Mouse (Mus musculus) MEL (cell line): Measurements from ENCODE around the gene Kcnh4. TPM values are rescaled to one million over a fixed set of nuclear protein-coding genes. Genes with fewer than 3 reads are reported as not detected.

Source experiments
- DNase-seq: peaks from one replicate; pipeline ENCODE4 v3.0.0; 2011; ENCODE audit warnings: low read depth, low spot score
- H3K27ac ChIP-seq: 2 replicates; pipeline ENCODE4 v1.5.1; 2012; ENCODE audit warnings: low read depth, mild to moderate bottlenecking, control low read depth, low read length, moderate library complexity; ENCODE audit not compliant: control insufficient read depth
- H3K27me3 ChIP-seq, 2 experiments: fragments of 150-350 bp in 1 of 2; sonication (generic) in 1 of 2; 2 replicates each; pipeline ENCODE4 v1.6.1; 2012; ENCODE audit warnings: low read length in 2 of 2, mild to moderate bottlenecking in 2 of 2, improper control_type of control experiment in 1 of 2, moderate library complexity in 1 of 2; ENCODE audit not compliant: insufficient read depth in 2 of 2, control insufficient read depth in 1 of 2
- H3K36me3 ChIP-seq, 2 experiments: 2 replicates each; pipeline ENCODE4 v1.6.1; 2012 to 2014; ENCODE audit warnings: low read length in 2 of 2, improper control_type of control experiment in 1 of 2, inconsistent platforms in 1 of 2, mild to moderate bottlenecking in 1 of 2; ENCODE audit not compliant: insufficient read depth in 2 of 2, control insufficient read depth in 1 of 2
- H3K4me1 ChIP-seq, 2 experiments: fragments of 150-350 bp in 1 of 2; sonication (generic) in 1 of 2; 2 replicates each; pipeline ENCODE4 v1.6.1; 2012; ENCODE audit warnings: low read length in 2 of 2, improper control_type of control experiment in 1 of 2, mild to moderate bottlenecking in 1 of 2; ENCODE audit not compliant: insufficient read depth in 2 of 2, control insufficient read depth in 1 of 2
- H3K4me3 ChIP-seq, 2 experiments: fragments of 150-350 bp in 1 of 2; sonication (generic) in 1 of 2; 2 replicates each; pipeline ENCODE4 v1.5.1; 2012; ENCODE audit warnings: low read depth in 2 of 2, low read length in 2 of 2, mild to moderate bottlenecking in 2 of 2, moderate library complexity in 2 of 2, control low read depth in 1 of 2, improper control_type of control experiment in 1 of 2; ENCODE audit not compliant: control insufficient read depth in 1 of 2, insufficient read depth in 1 of 2
- H3K79me2 ChIP-seq: 2 replicates; pipeline ENCODE4 v1.6.1; 2012; ENCODE audit warnings: mild to moderate bottlenecking, low read length, moderate library complexity; ENCODE audit not compliant: control insufficient read depth, poor library complexity, insufficient read depth
- H3K9ac ChIP-seq: 2 replicates; pipeline ENCODE4 v1.6.1; 2012; ENCODE audit warnings: low read depth, mild to moderate bottlenecking, control low read depth, low read length, moderate library complexity; ENCODE audit not compliant: control insufficient read depth, poor library complexity, severe bottlenecking
- H3K9me3 ChIP-seq: fragments of 150-350 bp; sonication (generic); replicated peaks from 2 replicates; pipeline ENCODE4 v1.6.1; 2012; ENCODE audit warnings: mild to moderate bottlenecking, low read length, improper control_type of control experiment, moderate library complexity; ENCODE audit not compliant: insufficient read depth
- CHD1 ChIP-seq: IDR thresholded peaks from 2 replicates; pipeline ENCODE4 v1.6.1; 2012; ENCODE audit warnings: low read depth, mild to moderate bottlenecking, inconsistent platforms, low read length, improper control_type of control experiment
- CHD2 ChIP-seq: IDR thresholded peaks from 2 replicates; pipeline ENCODE4 v1.6.1; 2011; ENCODE audit warnings: low read length, improper control_type of control experiment
- CTCF ChIP-seq, 3 experiments: IDR thresholded peaks in 2 of 3; conservative IDR thresholded peaks in 1 of 3; 2 replicates each; pipeline ENCODE4 v1.5.1; 2011 to 2012; ENCODE audit warnings: low read length in 3 of 3, low read depth in 2 of 3, mild to moderate bottlenecking in 2 of 3, improper control_type of control experiment in 1 of 3, inconsistent platforms in 1 of 3, mixed read lengths in 1 of 3, moderate library complexity in 1 of 3; ENCODE audit not compliant: control insufficient read depth in 1 of 3, insufficient read depth in 1 of 3, poor library complexity in 1 of 3, severe bottlenecking in 1 of 3
- EP300 ChIP-seq, 2 experiments: IDR thresholded peaks; 2 replicates each; pipeline ENCODE4 v1.6.1; 2011; ENCODE audit warnings: improper control_type of control experiment in 2 of 2, low read length in 2 of 2, low read depth in 1 of 2, mild to moderate bottlenecking in 1 of 2
- GABPA ChIP-seq: IDR thresholded peaks from 2 replicates; pipeline ENCODE4 v1.6.1; 2012; ENCODE audit warnings: low read depth, mild to moderate bottlenecking, inconsistent platforms, low read length, improper control_type of control experiment, moderate library complexity
- GATA1 ChIP-seq: IDR thresholded peaks from 2 replicates; pipeline ENCODE4 v1.6.1; 2011; ENCODE audit warnings: low read depth, low read length, improper control_type of control experiment
- JUND ChIP-seq: IDR thresholded peaks from 2 replicates; pipeline ENCODE4 v1.6.1; 2011; ENCODE audit warnings: low read depth, mild to moderate bottlenecking, improper control_type of control experiment, low read length
- MAFK ChIP-seq: IDR thresholded peaks from 2 replicates; pipeline ENCODE4 v1.6.1; 2011; ENCODE audit warnings: low read depth, mild to moderate bottlenecking, low read length, improper control_type of control experiment, borderline replicate concordance
- MAX ChIP-seq: IDR thresholded peaks from 2 replicates; pipeline ENCODE4 v1.6.1; 2011; ENCODE audit warnings: low read length, improper control_type of control experiment
- MAZ ChIP-seq: IDR thresholded peaks from 2 replicates; pipeline ENCODE4 v1.6.1; 2012; ENCODE audit warnings: low read depth, mild to moderate bottlenecking, inconsistent platforms, low read length, improper control_type of control experiment
- MYB ChIP-seq: IDR thresholded peaks from 2 replicates; pipeline ENCODE4 v1.6.1; 2011; ENCODE audit warnings: mild to moderate bottlenecking, low read depth, low read length, improper control_type of control experiment
- MYC ChIP-seq: IDR thresholded peaks from 2 replicates; pipeline ENCODE4 v1.6.1; 2011; ENCODE audit warnings: low read depth, mild to moderate bottlenecking, low read length, improper control_type of control experiment, moderate library complexity
- NRF1 ChIP-seq: IDR thresholded peaks from 2 replicates; pipeline ENCODE4 v1.6.1; 2014; ENCODE audit warnings: low read depth, mild to moderate bottlenecking, inconsistent platforms, low read length, improper control_type of control experiment, moderate library complexity; ENCODE audit not compliant: poor library complexity, insufficient read depth, severe bottlenecking
- POLR2AphosphoS5 ChIP-seq: IDR thresholded peaks from 2 replicates; pipeline ENCODE4 v1.6.1; 2012; ENCODE audit warnings: low read depth, borderline replicate concordance, mild to moderate bottlenecking, inconsistent platforms, low read length, moderate library complexity, mixed read lengths
- SIN3A ChIP-seq: IDR thresholded peaks from 2 replicates; pipeline ENCODE4 v1.6.1; 2012; ENCODE audit warnings: low read length, improper control_type of control experiment, inconsistent platforms
- SMC3 ChIP-seq: IDR thresholded peaks from 2 replicates; pipeline ENCODE4 v1.6.1; 2011; ENCODE audit warnings: low read depth, low read length, improper control_type of control experiment
- TBP ChIP-seq: IDR thresholded peaks from 2 replicates; pipeline ENCODE4 v1.8.0; 2011; ENCODE audit warnings: low read depth, low read length, improper control_type of control experiment
- TCF12 ChIP-seq: IDR thresholded peaks from 2 replicates; pipeline ENCODE4 v1.6.1; 2014; ENCODE audit warnings: low read depth, mild to moderate bottlenecking, inconsistent platforms, low read length, improper control_type of control experiment, moderate library complexity
- USF1 ChIP-seq: IDR thresholded peaks from 2 replicates; pipeline ENCODE4 v1.6.1; 2014; ENCODE audit warnings: low read depth, mild to moderate bottlenecking, inconsistent platforms, low read length, improper control_type of control experiment, moderate library complexity
- USF2 ChIP-seq, 2 experiments: IDR thresholded peaks; 2 replicates each; pipeline ENCODE4 v1.6.1; 2011 to 2012; ENCODE audit warnings: improper control_type of control experiment in 2 of 2, low read length in 2 of 2, borderline replicate concordance in 1 of 2, inconsistent platforms in 1 of 2, low read depth in 1 of 2, mild to moderate bottlenecking in 1 of 2; ENCODE audit not compliant: insufficient read depth in 1 of 2
- ZC3H11A ChIP-seq: IDR thresholded peaks from 2 replicates; pipeline ENCODE4 v1.6.1; 2012; ENCODE audit warnings: low read depth, mild to moderate bottlenecking, inconsistent platforms, low read length, improper control_type of control experiment
- ZMIZ1 ChIP-seq: IDR thresholded peaks from 2 replicates; pipeline ENCODE4 v1.6.1; 2012; ENCODE audit warnings: low read depth, mild to moderate bottlenecking, inconsistent platforms, low read length, improper control_type of control experiment, moderate library complexity
- ZNF384 ChIP-seq: IDR thresholded peaks from 2 replicates; pipeline ENCODE4 v1.6.1; 2012; ENCODE audit warnings: low read depth, mild to moderate bottlenecking, inconsistent platforms, low read length, improper control_type of control experiment
- polyA plus RNA-seq, 2 experiments: library from polyadenylated mRNA; stranded (reverse) in 1 of 2; unstranded in 1 of 2; fragments of >175 nt in 1 of 2; fragments of >200 nt in 1 of 2; gene quantifications; 2 replicates each; pipeline versions ENCODE4 v1.2.1 to v1.2.4; 2012; ENCODE audit warnings: low replicate concordance in 2 of 2, low read depth in 1 of 2; ENCODE audit not compliant: insufficient read length in 2 of 2, insufficient read depth in 1 of 2, missing spikeins in 1 of 2
- total RNA-seq: library from RNA; depleted of rRNA; stranded (reverse); fragments of 300-350 nt; gene quantifications from 2 replicates; pipeline ENCODE4 v1.2.3, GENCODE M21; 2012

Gene Kcnh4
- total and polyA plus RNA-seq, 3 experiments: 0.04 to 0.08 TPM; not detected in 1

DNA sequence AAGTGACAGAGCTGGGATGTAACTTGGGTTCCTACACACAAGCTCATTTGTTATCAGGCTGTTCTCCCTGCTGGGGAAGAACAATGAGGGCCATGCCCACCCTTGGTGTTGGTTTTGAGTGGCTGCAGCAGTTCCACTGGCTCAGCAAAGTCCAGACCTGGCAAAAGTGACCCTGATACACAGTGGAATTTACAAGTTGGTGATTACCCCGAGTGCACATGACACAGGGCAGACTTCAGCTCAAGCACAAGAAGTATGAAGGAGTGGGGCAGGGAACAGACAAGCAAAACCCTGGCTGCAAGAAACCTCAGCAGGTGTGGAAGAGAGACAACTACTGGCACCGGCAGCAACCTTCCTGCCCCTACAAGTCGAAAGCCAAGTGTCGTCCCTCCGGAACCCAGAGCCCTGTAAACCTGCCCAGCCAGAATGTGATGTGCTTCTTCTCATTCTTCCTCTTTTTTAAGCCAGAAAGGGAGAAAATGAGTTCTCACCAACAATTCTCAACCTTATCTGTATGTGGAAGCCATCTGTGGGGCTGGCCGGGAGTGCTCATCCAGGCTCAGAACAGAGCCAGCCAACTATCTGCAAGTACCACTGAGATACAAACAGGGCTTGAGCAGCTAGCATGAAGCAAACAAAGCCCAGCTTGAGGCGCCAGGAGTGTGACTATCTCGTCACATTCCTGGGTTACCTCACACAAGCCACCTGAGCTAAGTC is 37.8 kb downstream of the Kcnh4 start (continued):
- no peak for TF ChIP-seq USF2 (IDR thresholded peaks at IDR 0.05; ENCODE audit: borderline replicate concordance in 1 of 2, insufficient read depth in 1 of 2, low read depth in 1 of 2, low read length in 2 of 2)
- peak; percentile 9; the same call in 1 of the 2 replicates for TF ChIP-seq ZC3H11A
- no peak for TF ChIP-seq USF1
- no peak for TF ChIP-seq ZNF384
- TF ChIP-seq CHD2: no peak; the same call in 1 of the 2 replicates
- TF ChIP-seq MAFK: no peak; the same call in 1 of the 2 replicates
- peak; percentile 15; the same call in 1 of the 2 replicates for TF ChIP-seq SMC3
- TF ChIP-seq TCF12: peak; percentile 84
- 0 out of 2 replicates have a peak, but pooled peaks have one; percentile 26 for TF ChIP-seq NRF1
- TF ChIP-seq ZMIZ1: no peak
- peak; percentile 87 for TF ChIP-seq GATA1
- no peak; the same call in 1 of the 2 replicates for TF ChIP-seq MAX
- no peak for TF ChIP-seq JUND
- peak; percentile 76 for TF ChIP-seq MAZ

DNA sequence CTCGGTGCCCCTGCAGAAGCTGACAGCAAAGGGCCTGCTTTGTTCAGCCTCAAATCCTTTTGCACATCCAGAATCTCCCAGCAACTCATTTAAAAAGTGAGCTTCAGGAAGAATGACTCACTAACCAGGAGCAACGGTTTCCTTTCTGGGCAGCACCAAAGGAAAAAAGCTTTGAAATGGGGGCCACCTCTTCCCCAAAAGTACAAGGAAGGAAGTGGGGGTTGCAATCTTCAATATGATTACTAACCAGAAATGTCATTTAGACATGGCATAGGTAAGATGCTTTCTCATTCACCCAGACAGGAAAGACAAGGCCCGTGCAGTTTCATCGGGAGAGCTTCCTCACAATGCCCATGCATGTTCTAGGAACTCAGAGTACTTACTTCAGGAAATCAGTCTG is 38.5 kb downstream of the Kcnh4 start:
- H3K27me3 ChIP-seq: no peaks in the 10 kb centered on the region
- peaks cover 19 to 55% of the 10 kb centered on the region in 2 experiments for H3K36me3 ChIP-seq
- peak overlapping the region; percentile 87 for H3K27ac ChIP-seq
- TF ChIP-seq GATA1 (peak; percentile 30; the same call in 1 of the 2 replicates), JUND (no peak; the same call in 1 of the 2 replicates), CHD1 (no peak), MYB (peak; percentile 34; the same call in 1 of the 2 replicates), GABPA (no peak), TBP (0 out of 2 replicates have a peak, but pooled peaks have one; percentile 16), SIN3A (no peak), EP300 (IDR thresholded peaks at IDR 0.05; ENCODE audit: low read depth in 1 of 2, low read length in 2 of 2) (peak; percentile 54 to 74), MYC (0 out of 2 replicates have a peak, but pooled peaks have one; percentile 36), CTCF (IDR thresholded peaks at IDR 0.05 in 2 of 3, conservative IDR thresholded peaks at IDR 0.05 in 1 of 3; ENCODE audit: control insufficient read depth in 1 of 3, insufficient read depth in 1 of 3, low read depth in 2 of 3, low read length in 3 of 3, poor library complexity in 1 of 3, severe bottlenecking in 1 of 3) (no peak), POLR2AphosphoS5 (no peak)
- peak overlapping the region in 1 of 2 experiments; percentile 6; a peak in 1 of 4 replicates for H3K4me3 ChIP-seq
- H3K9ac ChIP-seq: peak overlapping the region; percentile 16
- no peaks in the 10 kb centered on the region for H3K9me3 ChIP-seq
- peaks cover 36 to 51% of the 10 kb centered on the region in 2 experiments for H3K4me1 ChIP-seq
- peaks cover 52% of the 10 kb centered on the region for H3K79me2 ChIP-seq
- no peak for DNase-seq
